Mouse (Mus musculus) heart, embryonic 14.5 days (tissue): Measurements from ENCODE around the gene Safb. TPM values are rescaled to one million over a fixed set of nuclear protein-coding genes. Genes with fewer than 3 reads are reported as not detected.

Experiments used
- ATAC-seq: fragments of 200-750 bp; cut with Nextera tagmentation; 2 replicates; pipeline ENCODE4 v1.8.0; 2017; ENCODE audit warnings: low read depth, moderate TSS enrichment; ENCODE audit not compliant: insufficient number of reproducible peaks, insufficient read depth, low FRiP score
- H3K27ac ChIP-seq, 2 experiments: fragments of 200-500 bp in 1 of 2; fragments of 300-500 bp in 1 of 2; sonication (generic) in 1 of 2; replicated peaks in 1 of 2; 2 replicates each; pipeline ENCODE4 v1.5.1; 2012 to 2014; ENCODE audit warnings: low read depth in 2 of 2, low read length in 2 of 2, control low read depth in 1 of 2, mild to moderate bottlenecking in 1 of 2, mixed read lengths in 1 of 2; ENCODE audit not compliant: control insufficient read depth in 1 of 2, insufficient read depth in 1 of 2
- H3K27me3 ChIP-seq: fragments of 300-500 bp; sonication (generic); 2 replicates; pipeline ENCODE4 v1.6.1; 2014; ENCODE audit warnings: mild to moderate bottlenecking, low read length, control low read depth; ENCODE audit not compliant: control insufficient read depth, insufficient read depth
- H3K36me3 ChIP-seq: fragments of 300-500 bp; sonication (generic); 2 replicates; pipeline ENCODE4 v1.6.1; 2014; ENCODE audit warnings: mild to moderate bottlenecking, control low read depth, low read length, mixed read lengths; ENCODE audit not compliant: control insufficient read depth, insufficient read depth
- H3K4me1 ChIP-seq, 2 experiments: fragments of 200-500 bp in 1 of 2; fragments of 300-500 bp in 1 of 2; sonication (generic) in 1 of 2; 2 replicates each; pipeline ENCODE4 v1.6.1; 2012 to 2014; ENCODE audit warnings: low read length in 2 of 2, control low read depth in 1 of 2, mixed read lengths in 1 of 2; ENCODE audit not compliant: control insufficient read depth in 2 of 2, insufficient read depth in 2 of 2
- H3K4me2 ChIP-seq: fragments of 300-500 bp; sonication (generic); 2 replicates; pipeline ENCODE4 v1.6.1; 2014; ENCODE audit warnings: mild to moderate bottlenecking, low read length
- H3K4me3 ChIP-seq, 2 experiments: fragments of 200-500 bp in 1 of 2; fragments of 300-500 bp in 1 of 2; sonication (generic) in 1 of 2; 2 replicates each; pipeline ENCODE4 v1.5.1; 2012 to 2014; ENCODE audit warnings: low read length in 2 of 2, mild to moderate bottlenecking in 2 of 2, control low read depth in 1 of 2, low read depth in 1 of 2, moderate library complexity in 1 of 2; ENCODE audit not compliant: control insufficient read depth in 1 of 2, insufficient read depth in 1 of 2
- H3K9ac ChIP-seq: fragments of 300-500 bp; sonication (generic); 2 replicates; pipeline ENCODE4 v1.6.1; 2014; ENCODE audit warnings: mild to moderate bottlenecking, low read length
- H3K9me3 ChIP-seq: fragments of 300-500 bp; sonication (generic); 2 replicates; pipeline ENCODE4 v1.6.1; 2016; ENCODE audit warnings: low read length, control low read depth; ENCODE audit not compliant: control insufficient read depth
- WGBS: fragments of 180-500 bp; shearing (Covaris S2); extraction: QIAGEN DNeasy Blood & Tissue Kit; methylation state at CpG from one replicate; pipeline ENCODE4 v1.1.7; 2014; 5-methylcytosine and 5-hydroxymethylcytosine counted together
- polyA plus RNA-seq: library from polyadenylated mRNA; unstranded; fragments of >200 nt; fragmentation: Nextera tagmentation; extraction: Ambion mirVana; gene quantifications from 2 replicates; pipeline ENCODE4 v1.2.1, GENCODE M21; 2014

Gene Safb
- polyA plus RNA-seq, 1 experiment from 2014 or later = 52.9 TPM

- no peak overlapping the region for H3K4me3 ChIP-seq
- no peaks in the 10 kb centered on the region for H3K4me1 ChIP-seq
- H3K4me2 ChIP-seq = no peak overlapping the region
- H3K36me3 ChIP-seq = peaks cover 100% of the 10 kb centered on the region
- H3K27me3 ChIP-seq = no peaks in the 10 kb centered on the region
- no peak overlapping the region for H3K9ac ChIP-seq
- ATAC-seq = no peak
- no peak overlapping the region for H3K27ac ChIP-seq
- WGBS = 91% methylated on average over 29 of the region's 29 CpGs
- H3K9me3 ChIP-seq = no peaks in the 10 kb centered on the region
Observed at GRCm38 (mm10) chr17:56566293-56566692, 18.3 kb upstream of the Safb start.

GRCm38 (mm10) chr17:56566918-56567317 lies 17.7 kb upstream of the Safb start:
- no peak for ATAC-seq
- H3K27ac ChIP-seq = no peak overlapping the region
- no peaks in the 10 kb centered on the region for H3K9me3 ChIP-seq
- H3K4me3 ChIP-seq = no peak overlapping the region
- H3K36me3 ChIP-seq = peaks cover 100% of the 10 kb centered on the region
- no peaks in the 10 kb centered on the region for H3K4me1 ChIP-seq
- no peak overlapping the region for H3K9ac ChIP-seq
- H3K4me2 ChIP-seq = no peak overlapping the region
- whole genome bisulfite sequencing = 88% methylated on average over 5 of the region's 5 CpGs
- no peaks in the 10 kb centered on the region for H3K27me3 ChIP-seq

GRCm38 (mm10) chr17:56567370-56567769 lies 17.3 kb upstream of the Safb start:
- Histone ChIP-seq H3K4me3 (no peak overlapping the region), H3K4me2 (no peak overlapping the region), H3K27me3 (no peaks in the 10 kb centered on the region), H3K36me3 (peaks cover 100% of the 10 kb centered on the region), H3K9ac (no peak overlapping the region), H3K4me1 (no peaks in the 10 kb centered on the region), H3K27ac (no peak overlapping the region), H3K9me3 (no peaks in the 10 kb centered on the region)
- WGBS = 90% methylated on average over 4 of the region's 4 CpGs
- no peak for ATAC-seq

GRCm38 (mm10) chr17:56570287-56570686 lies 14.3 kb upstream of the Safb start:
- no peak overlapping the region for H3K4me3 ChIP-seq
- no peak overlapping the region for H3K9ac ChIP-seq

GRCm38 (mm10) chr17:56572154-56572553 lies 12.5 kb upstream of the Safb start:
- no peak for ATAC-seq
- peaks cover 95% of the 10 kb centered on the region for H3K36me3 ChIP-seq
- H3K27ac ChIP-seq = no peak overlapping the region
- H3K4me3 ChIP-seq = no peak overlapping the region
- no peaks in the 10 kb centered on the region for H3K4me1 ChIP-seq
- no peak overlapping the region for H3K4me2 ChIP-seq
- H3K27me3 ChIP-seq = no peaks in the 10 kb centered on the region
- WGBS = 40% methylated on average over 1 of the region's 1 CpGs
- no peak overlapping the region for H3K9ac ChIP-seq
- no peaks in the 10 kb centered on the region for H3K9me3 ChIP-seq

More at GRCm38 (mm10) chr17:56570287-56570686, 14.3 kb upstream of the Safb start:
- WGBS = 86% methylated on average over 4 of the region's 4 CpGs
- H3K36me3 ChIP-seq = peaks cover 98% of the 10 kb centered on the region
- H3K4me1 ChIP-seq = no peaks in the 10 kb centered on the region
- H3K27me3 ChIP-seq = no peaks in the 10 kb centered on the region
- H3K4me2 ChIP-seq = no peak overlapping the region
- no peak for ATAC-seq
- H3K9me3 ChIP-seq = no peaks in the 10 kb centered on the region
- no peak overlapping the region for H3K27ac ChIP-seq

GRCm38 (mm10) chr17:56572939-56573338 lies 11.7 kb upstream of the Safb start:
- 94% methylated on average over 3 of the region's 3 CpGs for WGBS
- ATAC-seq = no peak
- Histone ChIP-seq H3K4me1 (no peaks in the 10 kb centered on the region), H3K4me3 (no peak overlapping the region), H3K27me3 (no peaks in the 10 kb centered on the region), H3K9me3 (no peaks in the 10 kb centered on the region), H3K4me2 (no peak overlapping the region), H3K27ac (no peak overlapping the region), H3K36me3 (peaks cover 95% of the 10 kb centered on the region), H3K9ac (no peak overlapping the region)

- H3K27ac ChIP-seq = peak overlapping the region in 1 of 2 experiments; percentile 96; a peak in 1 of 4 replicates
- 85% methylated on average over 1 of the region's 1 CpGs for WGBS
- H3K4me1 ChIP-seq = peaks cover 11 to 39% of the 10 kb centered on the region in 2 experiments
- H3K36me3 ChIP-seq = peaks cover 69% of the 10 kb centered on the region
- H3K4me3 ChIP-seq = peak overlapping the region; percentile 64 to 95
- H3K27me3 ChIP-seq = no peaks in the 10 kb centered on the region
- peak overlapping the region; percentile 94 for H3K9ac ChIP-seq
- ATAC-seq = no peak
- peak overlapping the region; percentile 84 for H3K4me2 ChIP-seq
- no peaks in the 10 kb centered on the region for H3K9me3 ChIP-seq
Observed at GRCm38 (mm10) chr17:56583071-56583470, 1.6 kb upstream of the Safb start.

- peaks cover 69% of the 10 kb centered on the region for H3K36me3 ChIP-seq
- H3K4me1 ChIP-seq = peaks cover 11 to 39% of the 10 kb centered on the region in 2 experiments
- ATAC-seq = no peak
- H3K9me3 ChIP-seq = no peaks in the 10 kb centered on the region
- under 1% methylated on average over 32 of the region's 33 CpGs for WGBS
- peak overlapping the region; percentile 84 for H3K4me2 ChIP-seq
- H3K27me3 ChIP-seq = no peaks in the 10 kb centered on the region
- H3K4me3 ChIP-seq = peak overlapping the region; percentile 64 to 95
- H3K9ac ChIP-seq = peak overlapping the region; percentile 94
- H3K27ac ChIP-seq = peak overlapping the region; percentile 76 to 96
Observed at GRCm38 (mm10) chr17:56583611-56584256, 891 bp upstream of the Safb start.
